Mouse (Mus musculus): ENCODE data around the gene Ndufa8. TPM values are rescaled to one million over a fixed set of nuclear protein-coding genes. Genes with fewer than 3 reads are reported as not detected.

Ndufa8 gene
- polyA plus RNA-seq, 2 experiments: 56.1 to 128 TPM

GRCm38 (mm10) chr2:36011331-36011825, 37.8 kb downstream of the Ndufa8 start:
- WGBS (ENCODE audit: insufficient replicate concordance): 0% methylated on average over 44 of the region's 44 CpGs
- no peak for DNase-seq (ENCODE audit: low read depth in 3 of 3, low spot score in 3 of 3)

DNA sequence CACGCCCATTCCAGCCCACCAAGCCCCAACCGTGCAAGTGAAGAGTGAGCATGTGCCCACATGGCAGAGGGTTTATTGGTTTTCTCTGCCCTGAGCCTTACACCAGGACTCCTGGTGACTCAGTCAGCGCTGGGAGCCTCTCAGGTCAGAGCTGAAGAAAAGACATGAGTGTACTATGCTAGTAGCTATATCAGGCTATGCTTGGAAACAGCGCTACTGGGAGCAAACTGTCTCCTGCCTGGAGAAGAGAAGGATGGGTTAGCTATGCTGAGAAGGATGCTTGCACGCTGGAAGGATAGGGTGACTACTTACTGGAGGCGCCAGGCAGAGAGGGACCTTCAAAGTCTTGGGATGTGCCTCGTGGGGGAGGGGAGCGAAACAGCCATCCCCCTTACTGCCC, 38.6 kb downstream of the Ndufa8 start:
- H3K4me1 ChIP-seq (replicated peaks; ENCODE audit: control insufficient read depth in 2 of 2, insufficient read depth in 2 of 2, low read length in 1 of 2): no peaks in the 10 kb centered on the region
- WGBS (ENCODE audit: insufficient replicate concordance): 47% methylated on average over 8 of the region's 8 CpGs
- H3K9ac ChIP-seq (replicated peaks): no peak overlapping the region
- H3K27ac ChIP-seq: no peak overlapping the region
- H3K27me3 ChIP-seq (ENCODE audit: control insufficient read depth, insufficient read depth, low read length): peaks cover 17% of the 10 kb centered on the region
- no peaks in the 10 kb centered on the region for H3K9me3 ChIP-seq (ENCODE audit: control insufficient read depth, low read length)
- H3K4me2 ChIP-seq (ENCODE audit: low read depth): no peak overlapping the region
- H3K4me3 ChIP-seq (ENCODE audit: insufficient read depth in 1 of 2, low read depth in 2 of 2, low read length in 2 of 2): no peak overlapping the region
- ATAC-seq (ENCODE audit: insufficient read depth) (no peak), DNase-seq (ENCODE audit: low read depth in 3 of 3, low spot score in 3 of 3) (no peak)
- no peaks in the 10 kb centered on the region for H3K36me3 ChIP-seq (replicated peaks; ENCODE audit: control insufficient read depth, insufficient read depth, low read depth)
- TF ChIP-seq CTCF (IDR thresholded peaks at IDR 0.05; ENCODE audit: low read depth) (no peak), EP300 (IDR thresholded peaks at IDR 0.05; ENCODE audit: low read depth) (no peak)

More at GRCm38 (mm10) chr2:36011331-36011825, 37.8 kb downstream of the Ndufa8 start:
- H3K9me3 ChIP-seq (ENCODE audit: control insufficient read depth, low read length): no peaks in the 10 kb centered on the region
- TF ChIP-seq CTCF (IDR thresholded peaks at IDR 0.05; ENCODE audit: low read depth) (no peak), EP300 (IDR thresholded peaks at IDR 0.05; ENCODE audit: low read depth) (no peak)
- peak overlapping the region; percentile 19 to 26; a peak in 2 of 4 replicates for H3K4me3 ChIP-seq (ENCODE audit: insufficient read depth in 1 of 2, low read depth in 2 of 2, low read length in 2 of 2)
- H3K27me3 ChIP-seq (ENCODE audit: control insufficient read depth, insufficient read depth, low read length): peaks cover 17% of the 10 kb centered on the region
- peak overlapping the region; percentile 52 for H3K4me2 ChIP-seq (ENCODE audit: low read depth)
- no peak overlapping the region for H3K27ac ChIP-seq
- no peaks in the 10 kb centered on the region for H3K36me3 ChIP-seq (replicated peaks; ENCODE audit: control insufficient read depth, insufficient read depth, low read depth)
- no peaks in the 10 kb centered on the region for H3K4me1 ChIP-seq (replicated peaks; ENCODE audit: control insufficient read depth in 2 of 2, insufficient read depth in 2 of 2, low read length in 1 of 2)
- no peak overlapping the region for H3K9ac ChIP-seq (replicated peaks)
- ATAC-seq (ENCODE audit: insufficient read depth): no peak

DNA sequence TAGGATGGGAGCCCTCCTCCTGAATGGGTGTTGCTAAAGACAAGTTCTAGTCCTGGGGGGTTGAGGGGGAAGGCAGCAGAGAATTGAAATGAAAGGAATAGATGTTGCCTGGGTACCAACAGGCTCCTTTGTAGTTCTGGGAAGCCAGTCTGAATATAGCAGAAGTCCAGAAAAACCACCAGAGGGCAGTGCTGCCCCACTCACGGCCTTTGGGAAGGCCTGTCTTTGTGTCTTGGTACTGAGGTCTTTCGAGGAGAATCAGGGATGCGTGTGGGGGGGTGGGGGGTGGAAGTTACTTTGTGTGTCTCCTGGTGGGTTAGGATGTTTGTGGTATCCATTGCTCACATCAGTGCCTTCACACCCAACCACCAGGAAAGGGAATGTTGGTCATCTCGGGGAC, 39.8 kb downstream of the Ndufa8 start:
- H3K4me2 ChIP-seq (ENCODE audit: low read depth): no peak overlapping the region
- H3K27me3 ChIP-seq (ENCODE audit: control insufficient read depth, insufficient read depth, low read length): peaks cover 17% of the 10 kb centered on the region
- ATAC-seq (ENCODE audit: insufficient read depth): no peak
- no peaks in the 10 kb centered on the region for H3K9me3 ChIP-seq (ENCODE audit: control insufficient read depth, low read length)
- no peak overlapping the region for H3K4me3 ChIP-seq (ENCODE audit: insufficient read depth in 1 of 2, low read depth in 2 of 2, low read length in 2 of 2)
- peak; percentile 20 to 41 (median 34) for DNase-seq (ENCODE audit: low read depth in 3 of 3, low spot score in 3 of 3)
- no peaks in the 10 kb centered on the region for H3K4me1 ChIP-seq (replicated peaks; ENCODE audit: control insufficient read depth in 2 of 2, insufficient read depth in 2 of 2, low read length in 1 of 2)
- no peaks in the 10 kb centered on the region for H3K36me3 ChIP-seq (replicated peaks; ENCODE audit: control insufficient read depth, insufficient read depth, low read depth)
- TF ChIP-seq EP300 (IDR thresholded peaks at IDR 0.05; ENCODE audit: low read depth) (no peak), CTCF (IDR thresholded peaks at IDR 0.05; ENCODE audit: low read depth) (peak; percentile 81)
- 16% methylated on average over 4 of the region's 4 CpGs for WGBS (ENCODE audit: insufficient replicate concordance)
- H3K27ac ChIP-seq: no peak overlapping the region
- no peak overlapping the region for H3K9ac ChIP-seq (replicated peaks)

DNA sequence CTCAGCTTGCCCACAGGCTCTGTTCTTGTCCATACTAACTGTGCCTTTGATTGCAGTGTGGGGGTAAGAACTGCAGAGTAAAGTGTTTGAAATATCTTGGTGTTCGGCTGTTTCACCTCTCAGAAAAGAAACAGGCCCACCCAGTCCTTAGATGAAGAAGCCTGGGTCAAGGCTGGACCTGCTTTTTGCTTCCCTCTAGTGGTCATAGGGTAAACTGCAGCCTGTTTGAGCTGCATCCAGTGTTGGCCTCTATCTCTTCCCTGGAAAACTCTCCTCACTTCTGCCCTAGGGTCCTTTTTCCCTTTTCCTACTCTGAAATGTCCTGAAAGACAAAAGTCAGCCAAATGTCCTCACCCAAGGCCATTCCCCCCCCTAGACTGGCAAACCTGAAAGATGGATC, 41.1 kb downstream of the Ndufa8 start:
- TF ChIP-seq CTCF (IDR thresholded peaks at IDR 0.05; ENCODE audit: low read depth) (peak; percentile 88), EP300 (IDR thresholded peaks at IDR 0.05; ENCODE audit: low read depth) (no peak)
- ATAC-seq (ENCODE audit: insufficient read depth): no peak
- no peaks in the 10 kb centered on the region for H3K9me3 ChIP-seq (ENCODE audit: control insufficient read depth, low read length)
- H3K27me3 ChIP-seq (ENCODE audit: control insufficient read depth, insufficient read depth, low read length): peaks cover 17% of the 10 kb centered on the region
- 23% methylated on average over 1 of the region's 1 CpGs for WGBS (ENCODE audit: insufficient replicate concordance)
- H3K36me3 ChIP-seq (replicated peaks; ENCODE audit: control insufficient read depth, insufficient read depth, low read depth): no peaks in the 10 kb centered on the region
- H3K4me3 ChIP-seq (ENCODE audit: insufficient read depth in 1 of 2, low read depth in 2 of 2, low read length in 2 of 2): no peak overlapping the region
- no peak overlapping the region for H3K27ac ChIP-seq
- H3K9ac ChIP-seq (replicated peaks): no peak overlapping the region
- peak; percentile 12 to 20 (median 14) for DNase-seq (ENCODE audit: low read depth in 3 of 3, low spot score in 3 of 3)
- no peak overlapping the region for H3K4me2 ChIP-seq (ENCODE audit: low read depth)
- no peaks in the 10 kb centered on the region for H3K4me1 ChIP-seq (replicated peaks; ENCODE audit: control insufficient read depth in 2 of 2, insufficient read depth in 2 of 2, low read length in 1 of 2)

DNA sequence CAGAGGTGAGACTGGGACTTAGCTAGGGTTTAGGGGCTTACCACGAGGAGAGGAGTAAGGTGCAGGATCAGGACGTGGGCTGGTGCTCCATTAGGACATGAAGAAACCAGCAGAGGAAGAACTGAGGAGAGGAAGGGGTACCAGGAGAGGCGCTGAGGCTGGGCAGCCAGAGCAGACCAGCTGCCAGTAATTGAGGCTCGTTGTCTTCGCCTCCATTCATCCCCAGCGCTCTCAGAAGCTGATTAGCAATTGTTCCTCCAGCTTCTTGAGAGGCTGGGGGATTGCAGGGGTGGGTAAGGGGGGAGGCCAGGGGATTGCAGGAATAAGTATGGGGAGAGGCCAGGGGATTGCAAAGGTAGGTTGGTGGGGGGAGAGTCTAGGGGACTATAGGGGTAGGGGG, 47.0 kb downstream of the Ndufa8 start:
- ATAC-seq (ENCODE audit: insufficient read depth) (no peak), DNase-seq (ENCODE audit: low read depth in 3 of 3, low spot score in 3 of 3) (no peak)
- Histone ChIP-seq H3K4me1 (replicated peaks; ENCODE audit: control insufficient read depth in 2 of 2, insufficient read depth in 2 of 2, low read length in 1 of 2) (no peaks in the 10 kb centered on the region), H3K4me3 (ENCODE audit: insufficient read depth in 1 of 2, low read depth in 2 of 2, low read length in 2 of 2) (no peak overlapping the region), H3K4me2 (ENCODE audit: low read depth) (no peak overlapping the region), H3K27me3 (ENCODE audit: control insufficient read depth, insufficient read depth, low read length) (no peaks in the 10 kb centered on the region), H3K9me3 (ENCODE audit: control insufficient read depth, low read length) (no peaks in the 10 kb centered on the region), H3K36me3 (replicated peaks; ENCODE audit: control insufficient read depth, insufficient read depth, low read depth) (no peaks in the 10 kb centered on the region), H3K9ac (replicated peaks) (no peak overlapping the region), H3K27ac (no peak overlapping the region)
- WGBS (ENCODE audit: insufficient replicate concordance): 30% methylated on average over 6 of the region's 6 CpGs
- TF ChIP-seq CTCF (IDR thresholded peaks at IDR 0.05; ENCODE audit: low read depth): no peak
- no peak for TF ChIP-seq EP300 (IDR thresholded peaks at IDR 0.05; ENCODE audit: low read depth)

All from liver, embryonic 14.5 days (tissue).